Mouse (Mus musculus): ENCODE measurements around the gene U2surp. TPM values are rescaled to one million over a fixed set of nuclear protein-coding genes. Genes with fewer than 3 reads are reported as not detected.

The U2surp gene
- polyA plus RNA-seq (2012; rRNA removed), result 5.8 and 6.6 TPM in 2 replicates

DNA sequence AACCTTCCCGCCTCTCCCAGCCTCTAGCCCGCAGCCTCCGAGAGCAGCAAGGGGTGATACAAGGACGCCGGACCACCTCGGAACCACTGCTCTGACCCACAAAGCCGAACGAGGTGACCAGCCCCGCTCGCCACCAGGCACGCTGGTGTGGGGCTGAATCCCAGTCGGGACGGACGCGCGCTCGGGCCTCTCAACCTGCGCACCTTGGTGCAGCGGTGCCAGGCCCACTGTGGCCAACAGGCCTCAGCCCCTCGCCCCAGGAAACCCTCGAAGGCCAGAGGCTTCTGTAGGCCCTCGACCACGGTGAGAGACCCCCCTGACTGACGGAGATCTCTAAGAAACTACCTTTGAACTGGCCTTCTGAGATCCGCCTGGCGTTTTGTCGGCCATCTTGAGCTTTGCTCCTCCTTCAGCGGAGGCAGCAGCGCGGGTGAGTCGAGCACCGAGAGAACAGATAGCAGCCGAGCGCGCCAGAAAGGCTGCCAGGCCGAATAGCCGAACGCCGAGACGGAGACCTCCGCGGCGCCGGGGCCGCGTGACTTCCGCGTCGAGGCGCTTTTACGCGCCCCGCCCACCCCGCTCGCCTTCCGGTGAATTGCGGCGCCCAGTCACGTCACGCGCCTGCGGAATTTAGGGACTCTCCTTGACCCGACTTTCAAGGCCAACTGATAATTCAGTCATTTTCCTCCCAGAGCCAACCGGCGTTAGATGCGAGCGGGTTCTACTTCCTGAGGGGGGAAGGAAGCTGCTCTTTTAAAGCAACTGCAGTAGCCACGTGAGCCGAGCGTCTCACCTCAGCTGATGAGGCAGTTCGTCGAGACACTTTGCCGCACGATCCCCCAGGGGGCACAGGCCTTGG, at the start of gene U2surp:
U2surp (minus strand) TSS at position 525 of the 859 bp plus-strand sequence.
- under 1% methylated on average over 74 of the region's 74 CpGs for WGBS
- no peaks in the 10 kb centered on the region for H3K36me3 ChIP-seq (ENCODE audit: control insufficient read depth, insufficient read depth, low read length)

GRCm38 (mm10) chr9:95559936-95560735, 48.3 kb upstream of the U2surp start:
- TF ChIP-seq POLR2A (IDR thresholded peaks at IDR 0.05; ENCODE audit: control insufficient read depth, extremely low read depth, insufficient read depth, low read length, poor library complexity) (no peak), CTCF (IDR thresholded peaks at IDR 0.05; ENCODE audit: borderline replicate concordance, control insufficient read depth, extremely low read depth, insufficient read depth, low read length, poor library complexity) (no peak)
- peak overlapping the region; percentile 11; the same call in 1 of the 2 replicates for H3K4me3 ChIP-seq (ENCODE audit: control insufficient read depth, insufficient read depth, low read length)
- no peaks in the 10 kb centered on the region for H3K36me3 ChIP-seq (ENCODE audit: control insufficient read depth, insufficient read depth, low read length)
- H3K4me1 ChIP-seq (replicated peaks; ENCODE audit: control insufficient read depth, insufficient read depth, low read length), result no peaks in the 10 kb centered on the region; the same call in 1 of the 2 replicates
- no peak overlapping the region for H3K27ac ChIP-seq (ENCODE audit: control insufficient read depth, insufficient read depth, low read length)
- peaks cover 7% of the 10 kb centered on the region; the same call in 1 of the 2 replicates for H3K27me3 ChIP-seq (ENCODE audit: control insufficient read depth, insufficient read depth, low read length)
- no peak for DNase-seq
- 20% methylated on average over 78 of the region's 78 CpGs for WGBS

More for the DNA sequence above, at the start of gene U2surp:
- Histone ChIP-seq H3K27ac (ENCODE audit: control insufficient read depth, insufficient read depth, low read length) (peak within 1 kb of the TSS; percentile 44), H3K4me3 (ENCODE audit: control insufficient read depth, insufficient read depth, low read length) (peak within 1 kb of the TSS; percentile 79), H3K4me1 (replicated peaks; ENCODE audit: control insufficient read depth, insufficient read depth, low read length) (peaks cover 8% of the 10 kb centered on the region), H3K27me3 (ENCODE audit: control insufficient read depth, insufficient read depth, low read length) (no peaks in the 10 kb centered on the region)
- TF ChIP-seq CTCF (IDR thresholded peaks at IDR 0.05; ENCODE audit: borderline replicate concordance, control insufficient read depth, extremely low read depth, insufficient read depth, low read length, poor library complexity) (no peak), POLR2A (IDR thresholded peaks at IDR 0.05; ENCODE audit: control insufficient read depth, extremely low read depth, insufficient read depth, low read length, poor library complexity) (no peak; the same call in none of the 2 replicates)
- peak; percentile 96 for DNase-seq

- TF ChIP-seq CTCF (IDR thresholded peaks at IDR 0.05; ENCODE audit: borderline replicate concordance, control insufficient read depth, extremely low read depth, insufficient read depth, low read length, poor library complexity) (no peak), POLR2A (IDR thresholded peaks at IDR 0.05; ENCODE audit: control insufficient read depth, extremely low read depth, insufficient read depth, low read length, poor library complexity) (no peak)
- DNase-seq, result no peak
- no peak within 1 kb of the TSS for H3K27ac ChIP-seq (ENCODE audit: control insufficient read depth, insufficient read depth, low read length)
- no peaks in the 10 kb centered on the region; the same call in 1 of the 2 replicates for H3K4me1 ChIP-seq (replicated peaks; ENCODE audit: control insufficient read depth, insufficient read depth, low read length)
- H3K27me3 ChIP-seq (ENCODE audit: control insufficient read depth, insufficient read depth, low read length), result peaks cover 12% of the 10 kb centered on the region; the same call in 1 of the 2 replicates
- 8% methylated on average over 117 of the region's 118 CpGs for WGBS
- H3K4me3 ChIP-seq (ENCODE audit: control insufficient read depth, insufficient read depth, low read length), result peak within 1 kb of the TSS; percentile 11; the same call in 1 of the 2 replicates
- no peaks in the 10 kb centered on the region for H3K36me3 ChIP-seq (ENCODE audit: control insufficient read depth, insufficient read depth, low read length)
Measured at GRCm38 (mm10) chr9:95559059-95559935, 47.5 kb upstream of the U2surp start, which contains the start of gene Paqr9. Gene Paqr9 (plus strand): TSS chr9:95559657.

- peaks cover 12% of the 10 kb centered on the region; the same call in 1 of the 2 replicates for H3K27me3 ChIP-seq (ENCODE audit: control insufficient read depth, insufficient read depth, low read length)
- no peak for DNase-seq
- 19% methylated on average over 11 of the region's 11 CpGs for WGBS
- no peaks in the 10 kb centered on the region for H3K36me3 ChIP-seq (ENCODE audit: control insufficient read depth, insufficient read depth, low read length)
- H3K4me3 ChIP-seq (ENCODE audit: control insufficient read depth, insufficient read depth, low read length), result no peak overlapping the region
- no peak for TF ChIP-seq POLR2A (IDR thresholded peaks at IDR 0.05; ENCODE audit: control insufficient read depth, extremely low read depth, insufficient read depth, low read length, poor library complexity)
- no peak for TF ChIP-seq CTCF (IDR thresholded peaks at IDR 0.05; ENCODE audit: borderline replicate concordance, control insufficient read depth, extremely low read depth, insufficient read depth, low read length, poor library complexity)
- no peaks in the 10 kb centered on the region; the same call in 1 of the 2 replicates for H3K4me1 ChIP-seq (replicated peaks; ENCODE audit: control insufficient read depth, insufficient read depth, low read length)
- H3K27ac ChIP-seq (ENCODE audit: control insufficient read depth, insufficient read depth, low read length), result no peak overlapping the region
Measured at GRCm38 (mm10) chr9:95558726-95559058, 46.9 kb upstream of the U2surp start.

GRCm38 (mm10) chr9:95557722-95558121, 45.9 kb upstream of the U2surp start:
- Histone ChIP-seq H3K27ac (ENCODE audit: control insufficient read depth, insufficient read depth, low read length) (no peak overlapping the region), H3K4me3 (ENCODE audit: control insufficient read depth, insufficient read depth, low read length) (no peak overlapping the region), H3K4me1 (replicated peaks; ENCODE audit: control insufficient read depth, insufficient read depth, low read length) (no peaks in the 10 kb centered on the region; the same call in 1 of the 2 replicates), H3K36me3 (ENCODE audit: control insufficient read depth, insufficient read depth, low read length) (no peaks in the 10 kb centered on the region), H3K27me3 (ENCODE audit: control insufficient read depth, insufficient read depth, low read length) (peaks cover 12% of the 10 kb centered on the region; the same call in 1 of the 2 replicates)
- DNase-seq, result no peak
- WGBS, result 65% methylated on average over 6 of the region's 6 CpGs
- TF ChIP-seq CTCF (IDR thresholded peaks at IDR 0.05; ENCODE audit: borderline replicate concordance, control insufficient read depth, extremely low read depth, insufficient read depth, low read length, poor library complexity), result no peak
- no peak for TF ChIP-seq POLR2A (IDR thresholded peaks at IDR 0.05; ENCODE audit: control insufficient read depth, extremely low read depth, insufficient read depth, low read length, poor library complexity)

Data from thymus, adult 2 months (tissue).